Mouse (Mus musculus) ES-E14 (cell line): ENCODE data around the gene Krt6a.

Experiments used
- MAFK ChIP-seq: IDR thresholded peaks from 2 replicates; pipeline ENCODE4 v1.6.1; 2014; ENCODE audit warnings: mild to moderate bottlenecking, low read depth, low read length, inconsistent platforms; ENCODE audit not compliant: insufficient read depth
- ZC3H11A ChIP-seq: IDR thresholded peaks from 2 replicates; pipeline ENCODE4 v1.6.1; 2012; ENCODE audit warnings: low read depth, mild to moderate bottlenecking, inconsistent platforms, low read length, borderline replicate concordance

DNA sequence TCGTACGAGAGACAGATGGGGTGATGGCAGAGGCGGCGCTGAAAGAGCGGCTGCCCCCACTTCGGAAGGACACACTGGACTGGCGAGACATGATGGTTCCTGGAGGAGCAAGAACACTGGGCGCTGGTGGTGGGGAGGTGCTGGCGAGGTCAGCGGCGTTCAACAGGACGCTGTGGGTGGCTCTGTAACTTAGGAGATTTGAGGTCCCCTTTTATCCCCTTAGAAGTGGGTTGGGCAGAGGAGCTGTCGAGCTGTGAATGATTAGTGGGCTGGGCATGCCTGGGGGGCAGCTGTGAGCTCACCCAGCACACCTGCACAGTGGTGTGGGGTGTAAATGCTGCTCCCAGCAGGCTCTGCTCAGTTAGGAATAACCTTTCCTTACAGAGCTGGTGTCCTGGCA, 18.6 kb upstream of the Krt6a start, which contains the start of gene Krt5:
- TF ChIP-seq MAFK (no peak), ZC3H11A (no peak)
